In genomic region chr16:84703769-84704660, GRCm38 (mm10) we compare ENCODE assay signal across 8 mouse cellular contexts. TPM values are rescaled to one million over a fixed set of nuclear protein-coding genes. Genes with fewer than 3 reads are reported as not detected.
DNase-seq lines count a peak whose midpoint lies in the region; ATAC-seq and TF ChIP-seq lines count a peak whose summit lies in the region.

No protein-coding gene starts in this region.

- no peaks in the 10 kb centered on the region for H3K27me3 ChIP-seq in testis, adult 2 months (ENCODE audit: control insufficient read depth, insufficient read depth, low read length)
- no peaks in the 10 kb centered on the region for H3K27me3 ChIP-seq in limb, embryonic 15.5 days
- 0 out of 2 replicates have a peak, but pooled peaks cover 3% of the 10 kb centered on the region for H3K27me3 ChIP-seq in stomach, embryonic 16.5 days (ENCODE audit: control insufficient read depth, insufficient read depth, low read length)

- H3K4me1 ChIP-seq in testis, adult 2 months (ENCODE audit: control insufficient read depth, insufficient read depth, low read length) = peaks cover 8% of the 10 kb centered on the region
- peaks cover 3% of the 10 kb centered on the region for H3K4me1 ChIP-seq in limb, embryonic 15.5 days
- H3K4me1 ChIP-seq in stomach, embryonic 16.5 days (ENCODE audit: control insufficient read depth, insufficient read depth, low read length) = no peaks in the 10 kb centered on the region

- peak; percentile 6 for DNase-seq in embryo, embryonic 11 days
- DNase-seq in embryo, embryonic 9.5 days (ENCODE audit: extremely low spot score) = no peak
- no peak for DNase-seq in testis, postnatal 10 days (ENCODE audit: low spot score)
- no peak for DNase-seq in thymus, postnatal 4 days

- no peak for TF ChIP-seq CTCF in testis, adult 2 months (IDR thresholded peaks at IDR 0.05; ENCODE audit: control insufficient read depth, insufficient read depth, insufficient replicate concordance, low read depth, low read length)

- H3K36me3 ChIP-seq in testis, adult 2 months (ENCODE audit: control insufficient read depth, insufficient read depth, low read length) = no peaks in the 10 kb centered on the region
- H3K36me3 ChIP-seq in limb, embryonic 15.5 days = no peaks in the 10 kb centered on the region
- no peaks in the 10 kb centered on the region for H3K36me3 ChIP-seq in stomach, embryonic 16.5 days (ENCODE audit: control insufficient read depth, insufficient read depth, low read length)

- no peaks in the 10 kb centered on the region for H3K9me3 ChIP-seq in limb, embryonic 15.5 days
- no peaks in the 10 kb centered on the region for H3K9me3 ChIP-seq in stomach, embryonic 16.5 days (replicated peaks; ENCODE audit: control insufficient read depth, low read length)

- H3K9ac ChIP-seq in limb, embryonic 15.5 days = 0 out of 2 replicates have a peak overlapping the region, but pooled peaks have one; percentile 54
- no peak overlapping the region for H3K9ac ChIP-seq in stomach, embryonic 16.5 days (ENCODE audit: low read length)

- ATAC-seq in limb, embryonic 15.5 days (ENCODE audit: insufficient number of reproducible peaks, low FRiP score, low TSS enrichment, low read depth) = no peak
- ATAC-seq in stomach, embryonic 16.5 days (ENCODE audit: insufficient read depth, low FRiP score) = no peak
- no peak for ATAC-seq in megakaryocyte-erythroid progenitor cell, adult 5-6 weeks (replicated peaks; ENCODE audit: low FRiP score, low TSS enrichment, poor library complexity, severe bottlenecking)

- TF ChIP-seq POLR2A in testis, adult 2 months (IDR thresholded peaks at IDR 0.05; ENCODE audit: control insufficient read depth, low read depth, low read length) = no peak

- H3K27ac ChIP-seq in testis, adult 2 months (ENCODE audit: control insufficient read depth, insufficient read depth, low read depth, low read length) = no peak overlapping the region
- no peak overlapping the region for H3K27ac ChIP-seq in limb, embryonic 15.5 days
- no peak overlapping the region for H3K27ac ChIP-seq in stomach, embryonic 16.5 days (ENCODE audit: low read length)

- peak overlapping the region; percentile 95 for H3K4me2 ChIP-seq in limb, embryonic 15.5 days
- peak overlapping the region; percentile 96 for H3K4me2 ChIP-seq in stomach, embryonic 16.5 days (ENCODE audit: low read depth, low read length)

- WGBS in limb, embryonic 15.5 days = 58% methylated on average over 13 of the region's 13 CpGs
- WGBS in stomach, embryonic 16.5 days = 56% methylated on average over 13 of the region's 13 CpGs

- H3K4me3 ChIP-seq in testis, adult 2 months (ENCODE audit: control insufficient read depth, low read depth, low read length) = peak overlapping the region; percentile 79
- H3K4me3 ChIP-seq in limb, embryonic 15.5 days = peak overlapping the region; percentile 63
- H3K4me3 ChIP-seq in stomach, embryonic 16.5 days (replicated peaks; ENCODE audit: low read length) = peak overlapping the region; percentile 51

RNA-seq across cellular contexts. Expression of gene Mrpl39, which starts 31.5 kb away (rescaled TPM):
- polyA plus RNA-seq in testis, adult 2 months (2012; rRNA removed) = 54.7 and 55.8 TPM in 2 replicates
- 39.2 and 40.3 TPM in 2 replicates for polyA plus RNA-seq in limb, embryonic 15.5 days (2015; fragmentation: Nextera tagmentation; extraction: Ambion mirVana)
- polyA plus RNA-seq in stomach, embryonic 16.5 days (2015; fragmentation: Nextera tagmentation; extraction: Ambion mirVana) = 38.3 and 46.9 TPM in 2 replicates
- 41.6 and 42.4 TPM in 2 replicates for total RNA-seq in megakaryocyte-erythroid progenitor cell, adult 5-6 weeks (2014; fragmentation: Nextera tagmentation)
- total RNA-seq in megakaryocyte-erythroid progenitor cell, adult 5-6 weeks (2017) = 61.9 and 84.4 TPM in 2 replicates
